Mouse (Mus musculus) stomach, postnatal 0 days (tissue): ENCODE data around the gene Nsdhl.
A peak's percentile ranks its signal among the peaks of the same experiment; 100 is the strongest.

ENCODE experiments used
- CTCF ChIP-seq: IDR thresholded peaks from 2 replicates; pipeline ENCODE4 v1.5.1; 2016; ENCODE audit warnings: antibody characterized with exemption, low read depth, mild to moderate bottlenecking, moderate library complexity
- EP300 ChIP-seq: optimal IDR thresholded peaks from 2 replicates; pipeline ENCODE3; 2016; ENCODE audit warnings: antibody characterized with exemption

DNA sequence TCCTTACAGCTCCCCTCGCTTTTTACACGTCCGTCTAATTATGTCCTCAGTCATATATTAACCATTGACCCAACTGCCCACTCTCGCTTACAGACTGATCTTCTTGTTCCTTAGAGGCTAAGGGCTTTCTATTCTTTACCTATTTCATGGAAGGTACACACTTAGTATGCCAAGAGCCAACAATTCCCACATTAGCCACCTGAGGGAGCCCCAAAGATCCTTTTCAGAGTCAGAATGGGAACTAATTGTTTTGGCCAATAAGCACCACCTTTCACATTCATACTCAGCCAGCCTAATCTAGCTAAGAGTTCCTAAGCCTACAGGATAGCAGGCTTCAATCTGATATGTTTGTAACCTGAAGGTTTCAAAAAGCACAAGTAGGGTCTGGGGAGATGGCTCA lies 42.1 kb downstream of the Nsdhl start:
- TF ChIP-seq CTCF (peak; percentile 58), EP300 (no peak)
